Mouse (Mus musculus) lung, adult 2 months (tissue): Measurements from ENCODE around the gene Tor2a.

Experiments
- CTCF ChIP-seq: fragments of 200-500 bp; IDR thresholded peaks from 2 replicates; pipeline ENCODE4 v1.5.1; 2011; ENCODE audit warnings: mild to moderate bottlenecking, low read length, control low read depth; ENCODE audit not compliant: insufficient read depth
- POLR2A ChIP-seq: fragments of 200-500 bp; IDR thresholded peaks from 2 replicates; pipeline ENCODE4 v1.6.1; 2011; ENCODE audit warnings: low read depth, mild to moderate bottlenecking, control low read depth, low read length, borderline replicate concordance; ENCODE audit errors: extremely low read depth

DNA sequence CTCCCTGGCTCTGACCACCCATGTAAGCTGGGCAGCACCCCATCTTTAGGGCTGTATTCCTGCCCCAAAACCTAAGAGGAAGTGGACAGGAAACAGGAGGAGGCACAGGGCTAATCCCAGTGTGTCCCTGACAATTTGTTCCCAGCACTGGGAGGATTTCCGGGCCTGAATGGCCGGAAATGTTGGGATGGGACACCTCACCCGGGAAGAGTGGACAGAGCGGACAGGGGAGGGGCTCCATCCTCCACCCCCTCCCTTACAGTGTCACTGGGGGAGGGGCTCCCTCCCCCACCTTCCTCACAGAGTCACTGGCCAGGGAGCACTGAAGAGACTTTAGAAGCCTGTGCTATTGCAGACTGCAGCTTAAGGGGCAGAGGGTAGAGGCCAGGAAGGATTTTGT lies 22.1 kb upstream of the Tor2a start:
- TF ChIP-seq POLR2A (no peak; the same call in 1 of the 2 replicates), CTCF (no peak)
